Mouse (Mus musculus) kidney, postnatal 4 days (tissue): ENCODE results near the gene Psmc3ip.

ENCODE experiments used
- DNase-seq, 2 experiments: peaks; one replicate each; pipeline ENCODE4 v3.0.0; 2021; ENCODE audit warnings: mixed read lengths in 2 of 2

The Psmc3ip gene

GRCm38 (mm10) chr11:101051617-101052016, 43.6 kb downstream of the Psmc3ip start:
- no peak for DNase-seq

DNA sequence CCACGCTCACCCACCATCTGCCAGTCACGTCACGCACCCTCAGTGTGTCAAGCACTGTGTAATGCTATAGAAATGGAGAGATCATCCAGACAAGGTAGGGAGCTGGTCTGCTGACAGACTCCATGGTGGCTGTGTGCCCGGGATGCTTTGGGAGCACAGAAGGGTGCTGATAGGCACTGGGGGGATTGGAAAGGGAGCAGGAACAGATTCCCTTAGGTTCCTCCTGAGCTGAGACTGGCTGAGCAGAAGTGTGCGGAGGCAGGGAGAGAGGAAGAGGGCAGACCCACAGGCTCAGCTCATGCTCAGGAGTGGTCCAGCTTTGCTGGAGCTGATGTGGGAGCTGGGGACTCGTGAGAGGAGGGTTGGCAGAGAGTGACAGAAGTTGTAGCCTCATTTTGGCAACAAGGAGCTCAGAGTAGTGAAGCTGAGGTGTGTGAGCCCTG, 44.2 kb downstream of the Psmc3ip start:
- DNase-seq, result no peak

DNA sequence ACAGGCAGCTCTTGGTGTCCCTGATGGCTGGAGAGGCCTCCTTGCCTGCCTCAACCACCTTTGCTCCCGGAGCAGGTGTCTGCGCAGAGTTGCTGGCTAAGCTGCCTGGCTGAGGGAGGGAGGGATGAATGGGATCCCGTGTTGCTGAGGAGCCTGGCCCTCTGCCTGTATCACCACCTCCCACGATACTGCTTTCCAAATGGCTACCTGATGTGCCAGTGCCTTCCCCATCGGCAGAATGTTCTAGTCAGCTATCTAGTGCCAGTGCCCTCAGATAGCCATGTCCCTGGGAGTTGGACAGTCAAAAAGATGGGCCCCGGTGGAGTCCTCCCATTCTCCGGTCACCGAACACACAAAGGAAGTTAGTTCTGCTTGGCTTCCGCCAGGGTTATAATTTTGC, 44.9 kb downstream of the Psmc3ip start:
- DNase-seq, result no peak

DNA sequence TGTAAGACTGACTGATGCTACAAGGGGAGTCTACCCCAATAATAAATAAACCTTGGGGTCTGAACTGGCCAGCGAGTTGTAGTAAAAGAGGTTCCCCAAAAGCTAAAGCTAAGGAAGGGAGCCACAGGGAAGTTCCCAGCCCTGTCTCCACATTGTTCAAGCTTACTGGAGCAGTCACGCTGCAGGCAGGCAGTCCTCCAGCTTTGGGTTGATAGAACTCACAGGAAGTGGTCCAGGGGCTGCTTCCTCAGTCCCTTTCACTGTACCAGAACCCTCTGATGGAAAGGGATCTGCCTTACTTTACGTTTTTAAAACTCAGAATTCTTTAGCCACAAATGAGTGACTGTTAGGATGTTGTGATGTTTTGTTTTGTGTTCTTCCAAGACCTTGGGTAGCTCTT, 47.7 kb downstream of the Psmc3ip start:
- no peak for DNase-seq

GRCm38 (mm10) chr11:101046440-101046839, 48.8 kb downstream of the Psmc3ip start:
- no peak for DNase-seq

- no peak for DNase-seq
These were observed 49.4 kb downstream of the Psmc3ip start for GRCm38 (mm10) chr11:101045826-101046225.
